Mouse (Mus musculus): Measurements from ENCODE around the gene Spata33. TPM values are rescaled to one million over a fixed set of nuclear protein-coding genes. Genes with fewer than 3 reads are reported as not detected.

The Spata33 gene
- polyA plus RNA-seq, 1 experiment = 1.8 TPM

DNA sequence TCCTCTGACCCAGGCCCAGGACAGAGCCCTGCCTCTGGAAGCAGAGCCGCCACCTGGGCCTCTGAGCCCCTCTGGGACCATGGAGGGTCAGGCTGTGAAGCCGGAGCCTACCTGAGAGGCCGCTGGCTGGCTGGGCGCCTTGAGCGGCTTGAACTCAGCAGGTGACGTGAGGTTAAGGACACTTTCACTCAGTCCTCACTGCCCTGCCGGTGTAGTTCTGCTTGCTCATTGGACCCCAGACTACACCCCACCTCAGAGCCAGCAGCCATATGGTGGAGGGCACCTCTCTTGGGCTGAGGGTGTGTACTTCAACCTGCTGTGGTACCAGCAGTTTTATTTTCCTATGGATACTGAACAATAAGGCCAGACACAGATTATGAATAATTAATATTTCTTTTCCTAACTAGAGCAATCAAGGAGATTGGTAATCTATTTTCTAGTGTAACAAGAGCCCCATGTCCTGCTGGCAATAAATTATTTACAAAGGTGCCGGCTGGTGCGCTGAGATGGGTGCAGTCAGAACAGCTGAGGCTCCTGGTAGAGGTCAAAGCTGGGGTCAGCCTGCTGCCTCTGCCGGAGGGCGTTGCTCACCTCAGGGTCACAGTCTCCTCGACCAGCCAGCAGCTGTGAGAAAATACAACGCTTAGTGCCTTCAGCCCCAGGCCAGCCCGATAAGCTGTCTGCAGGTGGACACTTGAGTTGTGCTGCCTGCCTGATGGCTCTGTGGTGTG lies 55.5 kb downstream of the Spata33 start:
- Histone ChIP-seq H3K27me3 (ENCODE audit: control insufficient read depth, insufficient read depth, low read length, poor library complexity, severe bottlenecking) (no peaks in the 10 kb centered on the region), H3K9me3 (replicated peaks; ENCODE audit: control insufficient read depth, insufficient read depth, low read length, poor library complexity, severe bottlenecking) (no peaks in the 10 kb centered on the region), H3K36me3 (ENCODE audit: control insufficient read depth, insufficient read depth, low read length, poor library complexity, severe bottlenecking) (peaks cover 23% of the 10 kb centered on the region), H3K27ac (ENCODE audit: insufficient read depth, low read length) (no peak overlapping the region), H3K4me1 (ENCODE audit: control insufficient read depth, insufficient read depth, low read length) (no peaks in the 10 kb centered on the region), H3K9ac (ENCODE audit: low read depth, poor library complexity, severe bottlenecking) (no peak overlapping the region), H3K4me3 (ENCODE audit: low read depth, low read length) (no peak overlapping the region)
- TF ChIP-seq POLR2A (IDR thresholded peaks at IDR 0.05; ENCODE audit: insufficient read depth, low read length) (no peak), EP300 (IDR thresholded peaks at IDR 0.05; ENCODE audit: insufficient read depth, low read depth, low read length) (no peak), CTCF (IDR thresholded peaks at IDR 0.05; ENCODE audit: low read depth, low read length) (no peak)

- Histone ChIP-seq H3K27ac (ENCODE audit: insufficient read depth, low read length) (no peak overlapping the region), H3K9ac (ENCODE audit: low read depth, poor library complexity, severe bottlenecking) (no peak overlapping the region), H3K4me1 (ENCODE audit: control insufficient read depth, insufficient read depth, low read length) (no peaks in the 10 kb centered on the region), H3K9me3 (replicated peaks; ENCODE audit: control insufficient read depth, insufficient read depth, low read length, poor library complexity, severe bottlenecking) (no peaks in the 10 kb centered on the region), H3K4me3 (ENCODE audit: low read depth, low read length) (no peak overlapping the region), H3K27me3 (ENCODE audit: control insufficient read depth, insufficient read depth, low read length, poor library complexity, severe bottlenecking) (no peaks in the 10 kb centered on the region), H3K36me3 (ENCODE audit: control insufficient read depth, insufficient read depth, low read length, poor library complexity, severe bottlenecking) (peaks cover 21% of the 10 kb centered on the region)
- TF ChIP-seq POLR2A (IDR thresholded peaks at IDR 0.05; ENCODE audit: insufficient read depth, low read length) = no peak
- no peak for TF ChIP-seq CTCF (IDR thresholded peaks at IDR 0.05; ENCODE audit: low read depth, low read length)
- TF ChIP-seq EP300 (IDR thresholded peaks at IDR 0.05; ENCODE audit: insufficient read depth, low read depth, low read length) = no peak
Observed at GRCm38 (mm10) chr8:123271147-123271546, 58.5 kb downstream of the Spata33 start.

Other genes starting within 250 kb of the Spata33 start
- gene Ankrd11, start 170.6 kb upstream of the Spata33 start, polyA plus RNA-seq (2011; ENCODE audit: insufficient read depth, insufficient read length, low read depth, missing spikeins) = 146 and 148 TPM in 2 replicates
- 79.3 and 99.6 TPM in 2 replicates for gene Spg7, start 149.9 kb upstream of the Spata33 start, polyA plus RNA-seq (2011; ENCODE audit: insufficient read depth, insufficient read length, low read depth, missing spikeins)
- 2,572 and 2,592 TPM in 2 replicates for gene Rpl13, start 110.5 kb upstream of the Spata33 start, polyA plus RNA-seq (2011; ENCODE audit: insufficient read depth, insufficient read length, low read depth, missing spikeins)
- 2.9 and 3.2 TPM in 2 replicates for gene Cpne7, start 95.5 kb upstream of the Spata33 start, polyA plus RNA-seq (2011; ENCODE audit: insufficient read depth, insufficient read length, low read depth, missing spikeins)
- gene Sult5a1, start 54.5 kb upstream of the Spata33 start, polyA plus RNA-seq (2011; ENCODE audit: insufficient read depth, insufficient read length, low read depth, missing spikeins) = 2.2 and 2.9 TPM in 2 replicates
- gene Dpep1, start 26.6 kb upstream of the Spata33 start, polyA plus RNA-seq (2011; ENCODE audit: insufficient read depth, insufficient read length, low read depth, missing spikeins) = not detected in 2 replicates
- 64.1 and 66.0 TPM in 2 replicates for gene Chmp1a, start 69 bp upstream of the Spata33 start, polyA plus RNA-seq (2011; ENCODE audit: insufficient read depth, insufficient read length, low read depth, missing spikeins)
- gene Cdk10, start 12.0 kb downstream of the Spata33 start, polyA plus RNA-seq (2011; ENCODE audit: insufficient read depth, insufficient read length, low read depth, missing spikeins) = 34.3 and 35.7 TPM in 2 replicates
- 0.25 and 0.64 TPM in 2 replicates for gene Spata2l, start 23.4 kb downstream of the Spata33 start, polyA plus RNA-seq (2011; ENCODE audit: insufficient read depth, insufficient read length, low read depth, missing spikeins)
- gene Zfp276, start 41.4 kb downstream of the Spata33 start, polyA plus RNA-seq (2011; ENCODE audit: insufficient read depth, insufficient read length, low read depth, missing spikeins) = 7.4 and 8.0 TPM in 2 replicates
- gene Vps9d1, start 41.5 kb downstream of the Spata33 start, polyA plus RNA-seq (2011; ENCODE audit: insufficient read depth, insufficient read length, low read depth, missing spikeins) = 4.7 and 8.9 TPM in 2 replicates
- 56.4 and 58.9 TPM in 2 replicates for gene Fanca, start 105.7 kb downstream of the Spata33 start, polyA plus RNA-seq (2011; ENCODE audit: insufficient read depth, insufficient read length, low read depth, missing spikeins)
- gene Spire2, start 119.9 kb downstream of the Spata33 start, polyA plus RNA-seq (2011; ENCODE audit: insufficient read depth, insufficient read length, low read depth, missing spikeins) = 4.2 and 5.0 TPM in 2 replicates
- gene Tcf25, start 160.9 kb downstream of the Spata33 start, polyA plus RNA-seq (2011; ENCODE audit: insufficient read depth, insufficient read length, low read depth, missing spikeins) = 239 TPM in 2 replicates
- not detected in 2 replicates for gene Mc1r, start 194.3 kb downstream of the Spata33 start, polyA plus RNA-seq (2011; ENCODE audit: insufficient read depth, insufficient read length, low read depth, missing spikeins)
- gene Tubb3, start 198.6 kb downstream of the Spata33 start, polyA plus RNA-seq (2011; ENCODE audit: insufficient read depth, insufficient read length, low read depth, missing spikeins) = 19.6 and 20.1 TPM in 2 replicates
- 76.6 and 81.6 TPM in 2 replicates for gene Def8, start 210.7 kb downstream of the Spata33 start, polyA plus RNA-seq (2011; ENCODE audit: insufficient read depth, insufficient read length, low read depth, missing spikeins)

All from ES-Bruce4 (cell line).